Mouse (Mus musculus) lung, postnatal 0 days (tissue): ENCODE measurements around the gene Plcb1.

Experiments
- CTCF ChIP-seq: IDR thresholded peaks from 2 replicates; pipeline ENCODE4 v1.5.1; 2016; ENCODE audit warnings: antibody characterized with exemption, mild to moderate bottlenecking
- EP300 ChIP-seq: IDR thresholded peaks from 2 replicates; pipeline ENCODE4 v1.6.1; 2016; ENCODE audit warnings: antibody characterized with exemption, mild to moderate bottlenecking, control low read depth

DNA sequence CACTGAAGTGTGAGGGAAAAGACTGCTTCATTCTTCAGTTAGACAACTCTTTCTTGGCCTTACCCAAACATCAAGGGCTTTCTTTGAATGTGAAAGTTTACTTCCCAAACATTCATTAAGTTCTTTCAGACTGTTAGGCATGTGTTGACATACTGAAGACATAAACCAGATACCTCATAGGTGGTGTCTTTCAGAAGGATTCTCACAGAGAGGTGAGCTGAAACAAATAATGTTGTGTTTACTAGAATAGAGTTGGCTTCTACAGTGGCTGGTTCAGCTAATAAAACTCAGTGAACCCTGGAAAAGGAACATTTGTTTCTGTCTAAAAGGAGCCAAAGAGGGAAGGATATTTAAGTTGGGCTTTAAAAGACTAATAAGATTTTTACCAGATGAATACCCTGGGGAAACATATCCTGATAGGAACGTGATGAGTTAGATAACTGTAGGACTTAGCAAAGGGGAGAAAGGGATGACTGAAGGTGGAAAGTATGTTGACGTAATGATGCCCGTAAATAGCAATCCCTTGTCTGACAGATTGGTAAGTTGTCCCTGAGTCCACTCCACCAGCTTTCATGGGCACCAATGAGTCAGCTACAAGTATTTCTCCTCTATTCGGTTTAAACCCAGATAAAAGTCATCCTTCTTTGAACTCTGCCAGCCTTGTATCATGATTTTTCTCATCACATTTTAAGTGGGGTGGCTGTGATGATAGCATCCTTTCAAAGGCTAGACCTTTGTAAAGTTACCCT, 265.8 kb downstream of the Plcb1 start:
- TF ChIP-seq CTCF (no peak), EP300 (no peak)
